Mouse (Mus musculus): ENCODE measurements at regions not wholly inside any gene's neighbourhood (a gene's known extent, or its start where the extent isn't known, plus 50 kb on each side); places are given as distances from the start of the nearest gene placed in this dataset.
A peak's percentile ranks its signal among the peaks of the same experiment; 100 is the strongest.

GRCm38 (mm10) chr8:126855056-126855609, 90.5 kb downstream of the Tomm20 start:
- Histone ChIP-seq H3K4me1 (ENCODE audit: control insufficient read depth, insufficient read depth, low read length) (peaks cover 11% of the 10 kb centered on the region), H3K27ac (ENCODE audit: insufficient read depth, low read length) (no peak overlapping the region), H3K4me3 (ENCODE audit: insufficient read depth, low read length) (no peak overlapping the region)
- no peak for TF ChIP-seq CTCF (IDR thresholded peaks at IDR 0.05; ENCODE audit: borderline replicate concordance, insufficient read depth, low read length)
- TF ChIP-seq POLR2A (IDR thresholded peaks at IDR 0.05; ENCODE audit: low read depth, low read length) = no peak

- Histone ChIP-seq H3K27ac (ENCODE audit: insufficient read depth, low read length) (no peak overlapping the region), H3K4me1 (ENCODE audit: control insufficient read depth, insufficient read depth, low read length) (peaks cover 16% of the 10 kb centered on the region), H3K4me3 (ENCODE audit: insufficient read depth, low read length) (no peak overlapping the region)
- no peak for TF ChIP-seq CTCF (IDR thresholded peaks at IDR 0.05; ENCODE audit: borderline replicate concordance, insufficient read depth, low read length)
- TF ChIP-seq POLR2A (IDR thresholded peaks at IDR 0.05; ENCODE audit: low read depth, low read length) = no peak
Observed at GRCm38 (mm10) chr8:126854121-126855055, 91.3 kb downstream of the Tomm20 start.

GRCm38 (mm10) chr8:126852663-126853390, 92.8 kb downstream of the Tomm20 start:
- peak overlapping the region; percentile 100 for H3K27ac ChIP-seq (ENCODE audit: insufficient read depth, low read length)
- TF ChIP-seq CTCF (IDR thresholded peaks at IDR 0.05; ENCODE audit: borderline replicate concordance, insufficient read depth, low read length) (no peak), POLR2A (IDR thresholded peaks at IDR 0.05; ENCODE audit: low read depth, low read length) (peak; percentile 9; the same call in 1 of the 2 replicates)
- H3K4me1 ChIP-seq (ENCODE audit: control insufficient read depth, insufficient read depth, low read length) = peaks cover 24% of the 10 kb centered on the region
- no peak overlapping the region for H3K4me3 ChIP-seq (ENCODE audit: insufficient read depth, low read length)

- H3K4me1 ChIP-seq (ENCODE audit: control insufficient read depth, insufficient read depth, low read length) = peaks cover 24% of the 10 kb centered on the region
- no peak overlapping the region for H3K4me3 ChIP-seq (ENCODE audit: insufficient read depth, low read length)
- TF ChIP-seq POLR2A (IDR thresholded peaks at IDR 0.05; ENCODE audit: low read depth, low read length) (peak; percentile 40; the same call in 1 of the 2 replicates), CTCF (IDR thresholded peaks at IDR 0.05; ENCODE audit: borderline replicate concordance, insufficient read depth, low read length) (no peak)
- H3K27ac ChIP-seq (ENCODE audit: insufficient read depth, low read length) = peak overlapping the region; percentile 100
Observed at GRCm38 (mm10) chr8:126852184-126852583, 93.5 kb downstream of the Tomm20 start.

- Histone ChIP-seq H3K4me3 (ENCODE audit: insufficient read depth, low read length) (no peak overlapping the region), H3K27ac (ENCODE audit: insufficient read depth, low read length) (peak overlapping the region; percentile 100), H3K4me1 (ENCODE audit: control insufficient read depth, insufficient read depth, low read length) (peaks cover 24% of the 10 kb centered on the region)
- TF ChIP-seq POLR2A (IDR thresholded peaks at IDR 0.05; ENCODE audit: low read depth, low read length) (no peak), CTCF (IDR thresholded peaks at IDR 0.05; ENCODE audit: borderline replicate concordance, insufficient read depth, low read length) (no peak)
Observed at GRCm38 (mm10) chr8:126851780-126852179, 93.9 kb downstream of the Tomm20 start.

GRCm38 (mm10) chr8:126850189-126850535, 95.5 kb downstream of the Tomm20 start:
- Histone ChIP-seq H3K4me1 (ENCODE audit: control insufficient read depth, insufficient read depth, low read length) (peaks cover 24% of the 10 kb centered on the region), H3K4me3 (ENCODE audit: insufficient read depth, low read length) (no peak overlapping the region), H3K27ac (ENCODE audit: insufficient read depth, low read length) (peak overlapping the region; percentile 73)
- no peak for TF ChIP-seq POLR2A (IDR thresholded peaks at IDR 0.05; ENCODE audit: low read depth, low read length)

GRCm38 (mm10) chr8:126849411-126850188, 96.0 kb downstream of the Tomm20 start:
- H3K27ac ChIP-seq (ENCODE audit: insufficient read depth, low read length) = peak overlapping the region; percentile 73
- TF ChIP-seq CTCF (IDR thresholded peaks at IDR 0.05; ENCODE audit: borderline replicate concordance, insufficient read depth, low read length) (no peak), POLR2A (IDR thresholded peaks at IDR 0.05; ENCODE audit: low read depth, low read length) (no peak)
- peaks cover 24% of the 10 kb centered on the region for H3K4me1 ChIP-seq (ENCODE audit: control insufficient read depth, insufficient read depth, low read length)
- no peak overlapping the region for H3K4me3 ChIP-seq (ENCODE audit: insufficient read depth, low read length)

GRCm38 (mm10) chr8:126848369-126849105, 97.1 kb downstream of the Tomm20 start:
- Histone ChIP-seq H3K4me3 (ENCODE audit: insufficient read depth, low read length) (no peak overlapping the region), H3K4me1 (ENCODE audit: control insufficient read depth, insufficient read depth, low read length) (peaks cover 24% of the 10 kb centered on the region), H3K27ac (ENCODE audit: insufficient read depth, low read length) (peak overlapping the region; percentile 73)
- TF ChIP-seq POLR2A (IDR thresholded peaks at IDR 0.05; ENCODE audit: low read depth, low read length) (no peak), CTCF (IDR thresholded peaks at IDR 0.05; ENCODE audit: borderline replicate concordance, insufficient read depth, low read length) (no peak)

All from embryonic fibroblast, embryonic 13.5 days (primary cell).